Mouse (Mus musculus) cortical plate, adult 2 months (tissue): ENCODE data around the gene Gm3543.
"Not testable (repeated sequence)": the region's sequence is repeated elsewhere in the genome, so short reads cannot be mapped to it uniquely, and the experiment has no call there.

ENCODE experiments used
- CTCF ChIP-seq: fragments of 200-500 bp; IDR thresholded peaks from 2 replicates; pipeline ENCODE4 v1.5.1; 2011; ENCODE audit warnings: mild to moderate bottlenecking, control low read depth, low read length; ENCODE audit not compliant: insufficient read depth; ENCODE audit errors: extremely low read depth
- POLR2A ChIP-seq: fragments of 200-500 bp; IDR thresholded peaks from 2 replicates; pipeline ENCODE4 v1.6.1; 2011; ENCODE audit warnings: mild to moderate bottlenecking, low read length, control low read depth; ENCODE audit not compliant: insufficient read depth; ENCODE audit errors: extremely low read depth

- not testable (repeated sequence) for TF ChIP-seq CTCF, POLR2A
Measured at GRCm38 (mm10) chr14:41967827-41968226, 15.3 kb downstream of the Gm3543 start, which contains the start of gene Gm6401.
